Mouse (Mus musculus) left cerebral cortex, postnatal 25 days (tissue): ENCODE data around the gene Tmem40. TPM values are rescaled to one million over a fixed set of nuclear protein-coding genes. Genes with fewer than 3 reads are reported as not detected.

Experiments
- DNase-seq, 2 experiments: peaks; one replicate each; pipeline ENCODE4 v3.0.0; 2022; ENCODE audit warnings: low spot score in 2 of 2, mixed read lengths in 1 of 2
- intact Hi-C: fragments of 180-260 bp; cut with DNase I; formaldehyde crosslinking; loops from one replicate; pipeline ENCODE4 v1.15.1; 2025
- total RNA-seq, 2 experiments: library from RNA; stranded (reverse); gene quantifications; 2 replicates each; pipeline ENCODE4 v1.2.3; 2021

Tmem40 gene
- total RNA-seq, 2 experiments from 2014 or later = 2.3 to 3.0 TPM

GRCm38 (mm10) chr6:115772201-115772600, 10.0 kb upstream of the Tmem40 start:
- no peak for DNase-seq
- intact Hi-C loops = no loop called here

GRCm38 (mm10) chr6:115770852-115771251, 8.6 kb upstream of the Tmem40 start:
- intact Hi-C loops = no loop called here
- no peak for DNase-seq

- no peak for DNase-seq
- intact Hi-C loops = no loop called here
These were observed 8.0 kb upstream of the Tmem40 start for GRCm38 (mm10) chr6:115770059-115770670.

DNA sequence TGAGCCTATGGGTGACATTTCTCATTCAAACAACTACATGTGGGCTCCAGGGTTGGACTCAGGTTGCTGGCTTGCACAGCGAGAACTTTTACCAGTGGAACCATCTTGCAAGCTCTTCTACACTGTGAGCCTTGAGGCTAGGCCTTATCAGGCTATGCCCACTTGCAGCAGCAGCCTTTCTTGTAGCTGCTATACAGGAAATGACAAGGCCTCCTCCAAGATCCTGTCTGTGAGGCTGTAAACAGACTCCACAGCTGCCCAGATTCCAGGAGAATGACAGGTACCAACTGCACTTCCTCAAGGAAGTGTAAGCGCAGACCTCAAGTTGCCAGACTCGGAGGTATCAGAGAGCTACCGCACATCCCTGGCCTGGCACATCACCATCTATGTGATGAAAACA, 6.0 kb upstream of the Tmem40 start:
- intact Hi-C loops = no loop called here
- no peak for DNase-seq

GRCm38 (mm10) chr6:115767357-115767756, 5.1 kb upstream of the Tmem40 start:
- intact Hi-C loops = no loop called here
- DNase-seq = no peak

- DNase-seq = peak; percentile 25 to 47
- intact Hi-C loops = no loop called here
These were observed 2.0 kb upstream of the Tmem40 start for GRCm38 (mm10) chr6:115764179-115764578.

DNA sequence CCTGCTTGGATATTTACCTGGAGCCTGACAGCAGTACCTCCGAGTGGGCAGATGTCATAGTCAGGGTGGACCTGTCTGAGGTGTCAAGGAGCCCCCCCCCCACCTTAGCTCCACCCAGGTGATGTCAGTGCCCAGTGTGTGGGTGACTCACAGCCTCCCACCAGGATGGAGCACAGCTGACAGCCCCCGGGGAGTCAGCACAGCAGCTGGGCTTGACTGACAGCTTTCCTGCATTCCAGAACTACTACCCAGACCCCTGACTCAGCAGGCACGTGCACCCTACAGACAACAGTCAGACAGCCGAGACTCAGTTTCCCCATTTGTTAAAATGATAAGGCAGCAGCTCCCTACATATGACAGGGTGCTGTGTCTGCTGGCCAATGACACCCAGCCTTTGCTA, 1.2 kb downstream of the Tmem40 start:
- no peak for DNase-seq
- intact Hi-C loops = no loop called here

GRCm38 (mm10) chr6:115760137-115760536, 2.1 kb downstream of the Tmem40 start:
- DNase-seq = no peak
- intact Hi-C loops = no loop called here

DNA sequence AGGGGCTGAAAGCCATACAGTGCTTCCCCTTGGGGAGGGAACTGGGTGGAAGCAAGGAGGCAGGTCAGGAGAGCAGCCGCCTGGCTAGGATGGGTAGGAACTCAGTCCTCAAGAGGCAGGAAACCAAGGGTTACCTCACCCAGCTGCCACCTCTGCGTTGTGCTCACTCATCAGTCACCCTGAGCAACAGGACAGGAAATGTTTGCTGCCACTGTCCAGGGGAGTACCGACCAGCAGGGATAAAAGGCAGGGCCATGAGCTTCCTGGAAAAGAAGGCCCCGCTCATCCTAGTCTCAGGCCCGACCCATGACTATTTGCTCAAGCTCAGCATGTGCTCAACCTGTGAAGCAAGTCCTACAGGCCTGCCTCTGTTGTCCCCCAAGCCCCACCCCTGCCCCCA, 2.7 kb downstream of the Tmem40 start:
- DNase-seq = no peak
- intact Hi-C loops = no loop called here

DNA sequence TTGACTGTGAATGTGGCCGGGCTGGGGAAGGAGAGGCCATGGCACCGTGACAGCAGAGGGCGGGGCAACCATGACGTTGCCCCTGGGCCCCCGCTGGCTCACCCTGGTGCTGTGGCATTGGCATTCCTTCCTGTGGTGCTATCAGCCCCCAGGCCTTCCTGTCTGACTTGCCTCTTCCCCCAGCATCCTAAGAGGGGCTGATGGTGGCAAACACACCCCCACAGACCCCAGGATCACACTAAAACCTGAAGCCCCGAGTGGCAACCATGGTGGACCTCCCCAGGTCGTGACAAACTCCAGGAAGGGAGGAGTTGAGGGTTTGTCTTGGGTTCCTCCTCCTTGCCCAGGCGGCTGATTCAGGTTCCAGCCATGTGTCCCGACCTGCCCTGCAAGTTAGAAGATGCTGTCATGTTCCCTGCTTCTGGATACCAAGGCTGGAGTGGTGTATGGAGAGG, 3.2 kb downstream of the Tmem40 start:
- no peak for DNase-seq
- intact Hi-C loops = no loop called here

- no peak for DNase-seq
- intact Hi-C loops = no loop called here
These were observed 6.7 kb downstream of the Tmem40 start for GRCm38 (mm10) chr6:115755536-115755935.

- intact Hi-C loops = no loop called here
- no peak for DNase-seq
These were observed 15.9 kb downstream of the Tmem40 start for GRCm38 (mm10) chr6:115746326-115746725.

DNA sequence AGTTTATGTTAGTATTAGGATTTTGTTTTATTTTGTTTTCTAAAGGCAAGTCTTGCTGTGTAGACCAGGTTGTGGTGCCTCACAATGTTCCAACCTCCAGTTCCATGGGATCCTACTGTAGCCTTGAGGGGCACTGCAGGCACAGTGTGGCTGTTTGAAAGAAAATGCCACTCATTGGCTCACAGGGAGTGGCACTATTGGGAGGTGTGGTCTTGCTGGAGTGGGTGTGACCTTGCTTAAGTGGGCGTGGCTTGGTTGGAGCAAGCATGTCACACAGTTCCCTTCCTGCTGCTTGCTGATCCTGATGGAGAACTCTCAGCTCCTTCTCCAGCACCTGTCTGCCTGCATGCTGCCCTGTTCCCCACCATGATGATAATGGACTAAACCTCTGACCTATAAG, 18.6 kb downstream of the Tmem40 start:
- intact Hi-C loops = no loop called here
- DNase-seq = no peak

GRCm38 (mm10) chr6:115739056-115739455, 23.2 kb downstream of the Tmem40 start:
- no peak for DNase-seq
- intact Hi-C loops = no loop called here

- peak; percentile 5 to 14 for DNase-seq
These were observed 27.3 kb downstream of the Tmem40 start for GRCm38 (mm10) chr6:115734909-115735308.

GRCm38 (mm10) chr6:115732341-115732928, 29.8 kb downstream of the Tmem40 start:
- intact Hi-C loops = no loop called here

More at GRCm38 (mm10) chr6:115734909-115735308, 27.3 kb downstream of the Tmem40 start:
- intact Hi-C loops = no loop called here

GRCm38 (mm10) chr6:115730560-115731342, 31.5 kb downstream of the Tmem40 start:
- intact Hi-C loops = no loop called here
- DNase-seq = no peak

More at GRCm38 (mm10) chr6:115732341-115732928, 29.8 kb downstream of the Tmem40 start:
- DNase-seq = no peak

DNA sequence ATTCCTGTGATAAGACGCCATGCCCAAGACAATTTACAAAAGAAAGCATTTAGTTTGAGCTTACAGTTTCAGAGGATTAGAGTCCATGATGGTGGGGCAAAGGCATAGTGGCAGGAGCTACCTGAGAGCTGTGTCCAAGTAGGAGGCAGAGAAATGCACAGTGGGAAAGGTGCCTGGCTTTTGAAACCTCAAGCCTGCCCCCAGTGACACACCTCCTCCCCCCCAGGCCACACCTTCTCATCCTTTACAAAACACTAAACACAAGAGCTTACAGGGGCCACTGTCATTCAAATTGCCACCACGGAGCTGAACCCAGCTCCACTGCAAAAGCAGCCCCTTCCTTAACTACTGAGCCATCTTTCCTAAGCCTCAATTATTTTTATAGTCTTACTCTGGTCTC, 34.6 kb downstream of the Tmem40 start:
- no peak for DNase-seq
- intact Hi-C loops = loop anchor here (5.0 kb wide), 1 partner anchor 75 kb away; no protein-coding TSS in a partner anchor

DNA sequence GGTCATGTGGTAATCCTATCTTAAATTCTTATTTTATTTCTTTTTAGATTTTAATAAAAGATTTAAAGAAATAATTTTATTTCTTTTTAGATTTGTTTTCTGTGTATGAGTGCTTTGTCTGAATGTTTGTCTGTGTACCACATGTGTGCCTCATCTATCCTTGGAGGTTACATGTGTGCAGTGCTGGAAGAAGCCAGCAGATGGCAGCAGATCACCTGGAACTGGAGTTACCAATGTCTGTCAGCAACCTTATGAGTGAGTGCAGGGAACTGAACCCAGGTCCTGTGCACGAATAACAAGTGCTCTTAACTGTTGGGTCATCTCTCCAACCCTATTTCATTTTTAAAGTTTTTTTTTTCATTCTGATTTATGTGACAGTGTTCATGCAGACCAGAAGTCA, 35.1 kb downstream of the Tmem40 start:
- intact Hi-C loops = loop anchor here (5.0 kb wide), 1 partner anchor 75 kb away; no protein-coding TSS in a partner anchor

DNA sequence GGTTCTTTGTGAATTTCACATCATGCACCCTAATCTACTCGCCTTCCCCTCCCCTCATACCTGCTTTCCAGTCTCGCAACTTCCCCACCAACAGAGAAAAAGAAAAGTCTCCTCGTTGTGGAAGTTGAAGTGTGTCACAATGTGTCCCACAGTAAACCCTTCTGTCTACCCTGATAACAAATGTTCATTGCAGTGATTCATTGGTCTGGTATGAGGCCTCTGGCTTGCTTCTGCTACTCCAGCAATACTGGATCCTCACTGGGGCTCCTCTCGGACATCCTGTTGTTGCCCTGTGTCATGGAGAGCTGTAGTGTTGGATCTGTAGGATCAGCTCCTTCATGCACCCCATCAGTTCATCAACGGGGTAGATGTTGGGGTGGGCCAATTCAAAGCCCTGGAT, 40.0 kb downstream of the Tmem40 start:
- DNase-seq = no peak
- intact Hi-C loops = no loop called here

More for the DNA sequence above, 35.1 kb downstream of the Tmem40 start:
- DNase-seq = peak; percentile 17 to 31
